Mouse (Mus musculus) 416B (cell line): Measurements from ENCODE around the gene S1pr5.

ENCODE experiments used
- DNase-seq: peaks from one replicate; pipeline ENCODE4 v3.0.0; 2011; ENCODE audit warnings: low read depth

The S1pr5 gene

GRCm38 (mm10) chr9:21204528-21205272 is 43.5 kb downstream of the S1pr5 start:
- no peak for DNase-seq

- DNase-seq: no peak
Measured at GRCm38 (mm10) chr9:21204156-21204527, 44.1 kb downstream of the S1pr5 start.

GRCm38 (mm10) chr9:21198960-21199359 is 49.3 kb downstream of the S1pr5 start:
- DNase-seq: no peak

- no peak for DNase-seq
Measured at GRCm38 (mm10) chr9:21197981-21198380, 50.3 kb downstream of the S1pr5 start.

DNA sequence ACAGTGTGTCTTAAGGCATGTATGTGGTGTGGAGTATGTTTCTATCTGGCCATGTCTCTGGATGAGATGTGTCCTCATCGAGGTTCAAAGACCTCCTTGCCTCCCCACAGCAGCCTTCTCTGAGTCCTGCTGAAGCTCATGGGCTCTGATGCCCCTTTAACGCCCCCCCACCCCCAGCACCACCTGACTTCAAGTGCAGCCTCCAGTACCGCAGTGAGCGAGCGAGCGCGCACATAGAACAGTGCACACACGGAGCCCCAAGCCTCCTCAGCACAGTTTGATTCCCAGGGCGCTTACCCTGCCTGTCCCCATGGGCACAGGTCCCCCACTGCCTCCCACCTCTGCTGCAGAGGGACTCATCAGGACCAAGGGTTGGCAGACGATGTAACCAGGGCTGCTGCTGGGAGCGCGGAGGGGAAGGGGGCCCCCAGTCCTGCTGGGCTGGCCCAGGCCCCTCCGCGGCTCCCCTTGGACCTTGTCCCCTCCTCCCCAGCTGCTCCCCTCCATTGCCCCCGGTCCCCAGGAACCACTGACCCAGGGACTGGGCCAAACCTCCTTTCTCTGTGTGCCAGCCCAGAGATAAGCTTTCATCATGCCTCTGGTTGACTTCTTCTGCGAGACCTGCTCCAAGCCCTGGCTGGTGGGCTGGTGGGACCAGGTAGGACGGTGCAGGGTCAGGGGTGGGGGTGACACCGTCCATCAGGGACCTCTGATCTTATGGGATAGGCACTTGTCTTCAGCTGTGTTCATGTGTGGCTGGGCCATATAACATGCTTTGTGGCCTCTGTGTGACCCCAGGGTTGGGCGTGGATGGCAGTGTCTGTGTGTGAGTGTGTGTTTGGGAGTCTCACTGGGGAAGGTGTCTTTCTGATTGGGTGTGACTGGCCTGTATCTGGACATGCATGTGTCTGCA is 51.5 kb downstream of the S1pr5 start:
- DNase-seq: no peak

- DNase-seq: peak; percentile 59
Measured at GRCm38 (mm10) chr9:21195736-21196505, 52.3 kb downstream of the S1pr5 start.

GRCm38 (mm10) chr9:21194787-21195493 is 53.3 kb downstream of the S1pr5 start:
- DNase-seq: peak; percentile 51

DNA sequence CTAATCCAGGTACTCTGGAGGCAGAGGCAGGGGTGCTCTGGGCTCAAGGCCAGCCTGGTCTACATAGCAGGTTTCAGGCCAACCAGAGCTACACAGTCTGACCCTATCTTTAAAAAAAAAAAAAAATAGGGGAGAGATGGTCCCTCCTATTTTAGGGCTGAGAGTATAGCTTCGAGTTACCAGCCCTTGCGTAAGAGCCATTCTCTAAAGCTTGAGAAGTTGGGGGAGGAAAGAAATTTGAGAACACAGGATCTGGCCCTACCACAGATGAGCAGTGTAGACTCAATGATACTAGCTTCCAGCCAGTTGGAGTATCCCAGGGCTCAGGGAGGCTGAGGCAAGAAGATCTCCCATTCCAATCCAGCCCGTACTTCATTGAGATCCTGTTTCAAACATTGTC is 54.5 kb downstream of the S1pr5 start:
- DNase-seq: peak; percentile 83
